Comparison of ENCODE assay signal across 8 mouse cellular contexts in genomic region chr16:85900702-85901580, GRCm38 (mm10). TPM values are rescaled to one million over a fixed set of nuclear protein-coding genes. Genes with fewer than 3 reads are reported as not detected.
DNase-seq lines count a peak whose midpoint lies in the region; ATAC-seq and TF ChIP-seq lines count a peak whose summit lies in the region.

No protein-coding gene starts in this region.

- H3K4me1 ChIP-seq in hindbrain, embryonic 13.5 days (replicated peaks): peaks cover 19% of the 10 kb centered on the region
- H3K4me1 ChIP-seq in limb, embryonic 10.5 days: peaks cover 30% of the 10 kb centered on the region
- peaks cover 24% of the 10 kb centered on the region for H3K4me1 ChIP-seq in midbrain, embryonic 10.5 days
- peaks cover 5% of the 10 kb centered on the region; the same call in 1 of the 2 replicates for H3K4me1 ChIP-seq in stomach, embryonic 14.5 days (ENCODE audit: control insufficient read depth, insufficient read depth, low read length)

- WGBS in hindbrain, embryonic 13.5 days: under 1% methylated on average over 51 of the region's 51 CpGs
- 1% methylated on average over 51 of the region's 51 CpGs for WGBS in limb, embryonic 10.5 days
- WGBS in midbrain, embryonic 10.5 days: under 1% methylated on average over 51 of the region's 51 CpGs
- WGBS in stomach, embryonic 14.5 days: 1% methylated on average over 51 of the region's 51 CpGs

- DNase-seq in R1 (ENCODE audit: low read depth, low spot score): peak; percentile 38
- peak; percentile 43 to 55 for DNase-seq in cerebellum, postnatal 14 days
- peak; percentile 82 for DNase-seq in gastrocnemius, adult 2 months
- peak; percentile 74 for DNase-seq in limb, embryonic 10.5 days (ENCODE audit: low spot score)
- peak; percentile 71 for DNase-seq in midbrain, embryonic 10.5 days (ENCODE audit: low spot score)
- DNase-seq in spleen, postnatal 4 days (ENCODE audit: low spot score in 2 of 2): no peak

- H3K27me3 ChIP-seq in hindbrain, embryonic 13.5 days: peaks cover 37% of the 10 kb centered on the region
- H3K27me3 ChIP-seq in limb, embryonic 10.5 days (ENCODE audit: low read depth, poor library complexity, severe bottlenecking): peaks cover 36% of the 10 kb centered on the region
- peaks cover 45% of the 10 kb centered on the region for H3K27me3 ChIP-seq in midbrain, embryonic 10.5 days (ENCODE audit: low read depth, poor library complexity, severe bottlenecking)
- H3K27me3 ChIP-seq in stomach, embryonic 14.5 days (ENCODE audit: control insufficient read depth, insufficient read depth, low read length): no peaks in the 10 kb centered on the region; the same call in 1 of the 2 replicates

- no peak for TF ChIP-seq CTCF in gastrocnemius, adult 2 months (IDR thresholded peaks at IDR 0.05)

- peak overlapping the region; percentile 75 for H3K9ac ChIP-seq in hindbrain, embryonic 13.5 days
- peak overlapping the region; percentile 22; the same call in 1 of the 2 replicates for H3K9ac ChIP-seq in stomach, embryonic 14.5 days (replicated peaks; ENCODE audit: low read depth, low read length)

- H3K4me2 ChIP-seq in hindbrain, embryonic 13.5 days: peak overlapping the region; percentile 98
- peak overlapping the region; percentile 91 for H3K4me2 ChIP-seq in stomach, embryonic 14.5 days (replicated peaks; ENCODE audit: low read depth, low read length)

- no peaks in the 10 kb centered on the region for H3K36me3 ChIP-seq in hindbrain, embryonic 13.5 days
- no peaks in the 10 kb centered on the region for H3K36me3 ChIP-seq in limb, embryonic 10.5 days
- no peaks in the 10 kb centered on the region for H3K36me3 ChIP-seq in midbrain, embryonic 10.5 days
- H3K36me3 ChIP-seq in stomach, embryonic 14.5 days (ENCODE audit: control insufficient read depth, insufficient read depth, low read length): no peaks in the 10 kb centered on the region

- ATAC-seq in hindbrain, embryonic 13.5 days (ENCODE audit: low FRiP score): peak; percentile 71
- peak; percentile 64; the same call in 1 of the 2 replicates for ATAC-seq in stomach, embryonic 14.5 days (ENCODE audit: insufficient number of reproducible peaks, insufficient read depth, low FRiP score, low read depth)

- H3K4me3 ChIP-seq in gastrocnemius, adult 2 months: peak overlapping the region; percentile 80
- H3K4me3 ChIP-seq in hindbrain, embryonic 13.5 days: peak overlapping the region; percentile 62
- H3K4me3 ChIP-seq in limb, embryonic 10.5 days: peak overlapping the region; percentile 64
- H3K4me3 ChIP-seq in midbrain, embryonic 10.5 days: peak overlapping the region; percentile 64
- peak overlapping the region; percentile 58 for H3K4me3 ChIP-seq in stomach, embryonic 14.5 days (ENCODE audit: low read depth, low read length)

- no peaks in the 10 kb centered on the region for H3K9me3 ChIP-seq in hindbrain, embryonic 13.5 days
- H3K9me3 ChIP-seq in limb, embryonic 10.5 days (replicated peaks): no peaks in the 10 kb centered on the region
- no peaks in the 10 kb centered on the region for H3K9me3 ChIP-seq in midbrain, embryonic 10.5 days (replicated peaks)
- H3K9me3 ChIP-seq in stomach, embryonic 14.5 days (ENCODE audit: control insufficient read depth, low read depth, low read length): no peaks in the 10 kb centered on the region

- intact Hi-C loops in gastrocnemius, adult 2 months (cut with DNase I): loop anchor here (5.0 kb wide), 1 partner anchor 111 kb away; no protein-coding TSS in a partner anchor

- peak overlapping the region; percentile 90 for H3K27ac ChIP-seq in gastrocnemius, adult 2 months
- peak overlapping the region; percentile 74 for H3K27ac ChIP-seq in hindbrain, embryonic 13.5 days
- H3K27ac ChIP-seq in limb, embryonic 10.5 days: peak overlapping the region; percentile 77
- peak overlapping the region; percentile 81 for H3K27ac ChIP-seq in midbrain, embryonic 10.5 days (replicated peaks)
- peak overlapping the region; percentile 52; the same call in 1 of the 2 replicates for H3K27ac ChIP-seq in stomach, embryonic 14.5 days (ENCODE audit: low read length)

RNA-seq across cellular contexts. Expression of gene Adamts5, which starts 0.7 kb away (rescaled TPM):
- total RNA-seq in gastrocnemius, adult 2 months (2021): 1 to 10 TPM; 4.2 to 5.2 TPM
- polyA plus RNA-seq in hindbrain, embryonic 13.5 days (2015; fragmentation: Nextera tagmentation; extraction: Ambion mirVana): 3.5 and 4.1 TPM in 2 replicates
- polyA plus RNA-seq in limb, embryonic 10.5 days (2016; fragmentation: Nextera tagmentation; extraction: Ambion mirVana): 0.83 and 1.1 TPM in 2 replicates
- 1.1 and 1.4 TPM in 2 replicates for polyA plus RNA-seq in midbrain, embryonic 10.5 days (2016; fragmentation: Nextera tagmentation; extraction: Ambion mirVana)
- 2.9 and 3.4 TPM in 2 replicates for polyA plus RNA-seq in stomach, embryonic 14.5 days (2014; fragmentation: Nextera tagmentation; extraction: Ambion mirVana)

Comparison
In these comparisons a context has a peak if more than half of its experiments do, and no peak if none do; other contexts are left out.
1. DNase-seq: peak in R1 (single experiment), cerebellum, postnatal 14 days (2 of 2), gastrocnemius, adult 2 months (single experiment), limb, embryonic 10.5 days (single experiment) and midbrain, embryonic 10.5 days (single experiment); none in spleen, postnatal 4 days (0 of 2).
2. Peak in every context shown above with its lines, with median percentiles within 50 percentile points of each other: H3K27ac ChIP-seq and H3K4me3 ChIP-seq.